7 mouse cellular contexts compared by ENCODE assay signal in the genomic region with DNA sequence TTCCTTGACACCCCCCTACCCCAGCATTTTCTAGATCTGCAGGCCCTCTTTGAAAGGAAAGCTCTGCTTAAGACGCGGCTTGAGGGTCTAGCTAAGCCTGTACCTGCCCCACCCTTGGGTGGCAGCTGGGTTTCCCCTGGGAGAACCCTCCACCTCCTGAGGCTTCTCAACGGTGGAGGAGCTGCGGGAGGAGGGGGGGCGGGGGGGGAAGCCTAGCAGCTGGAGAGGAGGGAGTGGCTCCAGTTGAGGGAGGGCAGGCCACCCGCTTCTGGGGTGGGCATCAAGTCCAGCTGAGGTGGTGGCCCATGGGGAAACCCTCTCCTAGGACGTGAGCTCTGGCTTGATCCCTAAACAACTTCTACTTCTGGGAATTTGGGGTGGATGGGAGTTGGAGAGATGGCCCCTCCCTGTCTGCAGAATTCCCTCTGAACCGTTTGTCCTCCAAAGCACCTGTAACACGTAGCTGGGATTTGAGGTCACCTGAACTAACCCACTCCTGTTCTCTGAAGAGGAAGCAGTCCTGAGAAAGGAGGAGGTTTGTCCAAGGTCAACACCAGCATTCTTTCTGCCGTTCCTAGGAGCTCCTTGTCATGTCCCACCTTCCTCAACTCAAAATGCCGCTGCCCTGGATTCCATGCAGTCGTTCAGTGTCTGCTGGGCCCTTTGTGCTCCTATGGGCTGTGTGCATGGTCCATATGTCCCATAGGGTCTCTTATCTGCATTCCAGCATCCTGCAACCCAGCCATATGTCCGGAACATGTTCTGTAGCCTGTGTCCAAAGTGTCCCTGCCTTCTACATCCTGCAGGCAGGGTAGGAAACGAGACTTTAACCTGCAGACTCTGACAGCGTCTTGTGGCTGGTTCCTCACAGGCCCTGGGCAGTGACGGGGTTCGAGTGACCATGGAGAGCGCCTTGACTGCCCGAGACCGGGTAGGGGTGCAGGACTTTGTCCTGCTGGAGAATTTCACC. TPM values are rescaled to one million over a fixed set of nuclear protein-coding genes. Genes with fewer than 3 reads are reported as not detected.
DNase-seq lines count a peak whose midpoint lies in the region; ATAC-seq and TF ChIP-seq lines count a peak whose summit lies in the region.

No protein-coding gene starts in this region.

- H3K27ac ChIP-seq in CH12.LX (ENCODE audit: insufficient read depth, low read depth): peak overlapping the region; percentile 98; the same call in 1 of the 2 replicates
- peak overlapping the region; percentile 98 for H3K27ac ChIP-seq in heart, postnatal 0 days (ENCODE audit: low read depth)
- H3K27ac ChIP-seq in liver, embryonic 15.5 days (replicated peaks): peak overlapping the region; percentile 89; the same call in 1 of the 2 replicates

- H3K9me3 ChIP-seq in CH12.LX (replicated peaks; ENCODE audit: low read length) (no peaks in the 10 kb centered on the region), G1E (replicated peaks) (no peaks in the 10 kb centered on the region)
- no peaks in the 10 kb centered on the region for H3K9me3 ChIP-seq in heart, postnatal 0 days (replicated peaks; ENCODE audit: control insufficient read depth, low read length)
- no peaks in the 10 kb centered on the region for H3K9me3 ChIP-seq in liver, embryonic 15.5 days (replicated peaks)

- H3K27me3 ChIP-seq in CH12.LX (replicated peaks) (no peaks in the 10 kb centered on the region), G1E (ENCODE audit: insufficient read depth, low read length) (no peaks in the 10 kb centered on the region)
- H3K27me3 ChIP-seq in heart, postnatal 0 days (ENCODE audit: control insufficient read depth, insufficient read depth, low read length): no peaks in the 10 kb centered on the region
- no peaks in the 10 kb centered on the region for H3K27me3 ChIP-seq in liver, embryonic 15.5 days

- TF ChIP-seq CTCF in CH12.LX (conservative IDR thresholded peaks at IDR 0.05 in 1 of 2, IDR thresholded peaks at IDR 0.05 in 1 of 2; ENCODE audit: low read depth in 2 of 2, low read length in 2 of 2) (no peak), G1E (IDR thresholded peaks at IDR 0.05; ENCODE audit: low read depth, low read length) (no peak)
- TF ChIP-seq CTCF in heart, postnatal 0 days (IDR thresholded peaks at IDR 0.05; ENCODE audit: low read depth): no peak

- H3K4me1 ChIP-seq in CH12.LX (ENCODE audit: control insufficient read depth in 1 of 2, insufficient read depth in 2 of 2) (peaks cover 3 to 49% of the 10 kb centered on the region in 2 experiments; a peak in 3 of 4 replicates), G1E (ENCODE audit: insufficient read depth, low read depth, low read length) (peaks cover 63% of the 10 kb centered on the region)
- peaks cover 25% of the 10 kb centered on the region for H3K4me1 ChIP-seq in heart, postnatal 0 days (ENCODE audit: control insufficient read depth, insufficient read depth)
- peaks cover 72% of the 10 kb centered on the region for H3K4me1 ChIP-seq in liver, embryonic 15.5 days (replicated peaks)

- dilution Hi-C loops in CH12.LX (cut with MboI; ENCODE audit: extremely low pct_ligation_motif_present, extremely low pct_unique_long_range_greater_than_20kb, low sequenced_read_pairs): no loop called here

- peak overlapping the region; percentile 90 for H3K4me2 ChIP-seq in CH12.LX (ENCODE audit: insufficient read depth, low read depth, poor library complexity, severe bottlenecking)
- H3K4me2 ChIP-seq in heart, postnatal 0 days (ENCODE audit: low read depth, low read length): peak overlapping the region; percentile 81
- H3K4me2 ChIP-seq in liver, embryonic 15.5 days: peak overlapping the region; percentile 100

- peaks cover 27% of the 10 kb centered on the region for H3K79me2 ChIP-seq in CH12.LX (replicated peaks; ENCODE audit: control insufficient read depth, extremely low read depth, insufficient read depth, poor library complexity, severe bottlenecking)

- H3K9ac ChIP-seq in CH12.LX (ENCODE audit: insufficient read depth, low read depth): peak overlapping the region; percentile 86
- H3K9ac ChIP-seq in heart, postnatal 0 days (replicated peaks; ENCODE audit: low read depth, low read length): peak overlapping the region; percentile 92
- peak overlapping the region; percentile 81 for H3K9ac ChIP-seq in liver, embryonic 15.5 days

- H3K36me3 ChIP-seq in CH12.LX (replicated peaks in 1 of 2; ENCODE audit: control insufficient read depth in 1 of 2, insufficient read depth in 1 of 2, low read length in 1 of 2): peaks cover 44 to 51% of the 10 kb centered on the region in 2 experiments
- H3K36me3 ChIP-seq in G1E (replicated peaks): peaks cover 52% of the 10 kb centered on the region
- H3K36me3 ChIP-seq in heart, postnatal 0 days (replicated peaks; ENCODE audit: control insufficient read depth, insufficient read depth, low read length): peaks cover 48% of the 10 kb centered on the region
- peaks cover 46% of the 10 kb centered on the region for H3K36me3 ChIP-seq in liver, embryonic 15.5 days (replicated peaks)

- H3K4me3 ChIP-seq in CH12.LX (replicated peaks in 1 of 3; ENCODE audit: low read depth in 2 of 3, low read length in 2 of 3, poor library complexity in 1 of 3) (peak overlapping the region; percentile 62 to 73 (median 71)), G1E (ENCODE audit: low read depth, low read length) (peak overlapping the region; percentile 80)
- peak overlapping the region; percentile 85 for H3K4me3 ChIP-seq in heart, postnatal 0 days (ENCODE audit: low read depth, low read length)
- H3K4me3 ChIP-seq in liver, embryonic 15.5 days (replicated peaks): peak overlapping the region; percentile 83

- in situ Hi-C loops in CH12.LX (cut with MboI; ENCODE audit: low pct_ligation_motif_present, low pct_unique_long_range_greater_than_20kb, low sequenced_read_pairs): no loop called here

- TF ChIP-seq EP300 in CH12.LX (IDR thresholded peaks at IDR 0.05; ENCODE audit: low read length): no peak
- TF ChIP-seq EP300 in heart, postnatal 0 days (IDR thresholded peaks at IDR 0.05; ENCODE audit: low read depth): no peak

- DNase-seq in CH12.LX (ENCODE audit: extremely low read depth) (peak; percentile 41), G1E (ENCODE audit: low spot score) (peak; percentile 35)
- DNase-seq in heart, postnatal 0 days (ENCODE audit: low spot score): no peak
- DNase-seq in spleen, postnatal 10 days (ENCODE audit: low spot score in 2 of 2): peak; percentile 39 to 48
- no peak for DNase-seq in gastrocnemius, postnatal 25 days

- no peak for ATAC-seq in G1E (ENCODE audit: extremely low read depth, insufficient number of reproducible peaks, low FRiP score, poor library complexity, severe bottlenecking)
- ATAC-seq in heart, postnatal 0 days (ENCODE audit: insufficient read depth, low read depth): no peak
- ATAC-seq in liver, embryonic 15.5 days (ENCODE audit: insufficient read depth): no peak
- no peak for ATAC-seq in granulocyte monocyte progenitor cell, adult 5-6 weeks (replicated peaks; ENCODE audit: poor library complexity, severe bottlenecking)

- TF ChIP-seq RAD21 in CH12.LX (IDR thresholded peaks at IDR 0.05; ENCODE audit: low read depth, low read length): no peak

- 29% methylated on average over 19 of the region's 20 CpGs for WGBS in heart, postnatal 0 days
- 62% methylated on average over 20 of the region's 20 CpGs for WGBS in liver, embryonic 15.5 days (ENCODE audit: insufficient replicate concordance)

- TF ChIP-seq POLR2A in CH12.LX (IDR thresholded peaks at IDR 0.05; ENCODE audit: low read depth, low read length): no peak

TF ChIP-seq in CH12.LX, 34 proteins besides CTCF, POLR2A, EP300 and RAD21 (continues in another document):
- TF ChIP-seq SIN3A (IDR thresholded peaks at IDR 0.05; ENCODE audit: low read length): no peak; the same call in 1 of the 2 replicates

RNA-seq across cellular contexts. Expression of gene Myo1c, which starts 6.6 kb away (rescaled TPM):
- total RNA-seq in CH12.LX (2012; rRNA removed) (41.1 and 47.3 TPM in 2 replicates), CH12.LX (2014; rRNA removed) (21.9 and 24.8 TPM in 2 replicates), G1E (2014; fragmentation: Nextera tagmentation) (29.3 and 35.0 TPM in 2 replicates), G1E (2017) (23.2 and 24.0 TPM in 2 replicates)
- polyA plus RNA-seq in CH12.LX (2012; ENCODE audit: insufficient read length, low read depth) (46.6 and 52.0 TPM in 2 replicates), G1E (2012) (25.6 and 38.6 TPM in 2 replicates)
- 127 and 143 TPM in 2 replicates for total RNA-seq in heart, postnatal 0 days (2014; rRNA removed; ENCODE audit: low replicate concordance)
- 40.4 and 45.2 TPM in 2 replicates for polyA plus RNA-seq in heart, postnatal 0 days (2015; fragmentation: Nextera tagmentation; extraction: Ambion mirVana)
- polyA plus RNA-seq in liver, embryonic 15.5 days (2015; fragmentation: Nextera tagmentation; extraction: Ambion mirVana): 20.6 and 24.5 TPM in 2 replicates
- total RNA-seq in granulocyte monocyte progenitor cell, adult 5-6 weeks (2014; fragmentation: Nextera tagmentation): 21.2 and 22.1 TPM in 2 replicates
- total RNA-seq in granulocyte monocyte progenitor cell, adult 5-6 weeks (2017): 9.7 and 14.8 TPM in 2 replicates
- 10 to 100 TPM; 43.0 to 44.3 TPM for total RNA-seq in gastrocnemius, postnatal 25 days (2021)

RNA-seq across cellular contexts. Expression of gene Crk, which starts 22.2 kb away (rescaled TPM):
- total RNA-seq in CH12.LX (2012; rRNA removed) (37.8 and 42.2 TPM in 2 replicates), CH12.LX (2014; rRNA removed) (39.9 and 44.3 TPM in 2 replicates), G1E (2014; fragmentation: Nextera tagmentation) (44.1 and 45.6 TPM in 2 replicates), G1E (2017) (52.5 and 61.2 TPM in 2 replicates)
- polyA plus RNA-seq in CH12.LX (2012; ENCODE audit: insufficient read length, low read depth) (44.6 and 46.1 TPM in 2 replicates), G1E (2012) (98.0 and 129 TPM in 2 replicates)
- 57.0 and 74.0 TPM in 2 replicates for total RNA-seq in heart, postnatal 0 days (2014; rRNA removed; ENCODE audit: low replicate concordance)
- 70.8 and 88.4 TPM in 2 replicates for polyA plus RNA-seq in heart, postnatal 0 days (2015; fragmentation: Nextera tagmentation; extraction: Ambion mirVana)
- polyA plus RNA-seq in liver, embryonic 15.5 days (2015; fragmentation: Nextera tagmentation; extraction: Ambion mirVana): 32.3 and 33.9 TPM in 2 replicates
- 23.8 and 31.7 TPM in 2 replicates for total RNA-seq in granulocyte monocyte progenitor cell, adult 5-6 weeks (2014; fragmentation: Nextera tagmentation)
- 33.2 and 38.1 TPM in 2 replicates for total RNA-seq in granulocyte monocyte progenitor cell, adult 5-6 weeks (2017)
- total RNA-seq in gastrocnemius, postnatal 25 days (2021): 10 to 100 TPM; 39.7 to 44.7 TPM

RNA-seq across cellular contexts. Expression of gene Inpp5k, which starts 26.1 kb away (rescaled TPM):
- total RNA-seq in CH12.LX (2012; rRNA removed): 25.5 and 31.2 TPM in 2 replicates
- 40.7 and 41.9 TPM in 2 replicates for total RNA-seq in CH12.LX (2014; rRNA removed)
- polyA plus RNA-seq in CH12.LX (2012; ENCODE audit: insufficient read length, low read depth): 30.5 and 35.6 TPM in 2 replicates
- total RNA-seq in G1E (2014; fragmentation: Nextera tagmentation): 42.2 and 56.7 TPM in 2 replicates
- total RNA-seq in G1E (2017): 26.0 and 29.9 TPM in 2 replicates
- 29.8 and 40.2 TPM in 2 replicates for polyA plus RNA-seq in G1E (2012)
- 55.9 and 64.6 TPM in 2 replicates for total RNA-seq in heart, postnatal 0 days (2014; rRNA removed; ENCODE audit: low replicate concordance)
- polyA plus RNA-seq in heart, postnatal 0 days (2015; fragmentation: Nextera tagmentation; extraction: Ambion mirVana): 28.7 and 29.2 TPM in 2 replicates
- polyA plus RNA-seq in liver, embryonic 15.5 days (2015; fragmentation: Nextera tagmentation; extraction: Ambion mirVana): 16.0 and 18.3 TPM in 2 replicates
- 37.3 and 40.0 TPM in 2 replicates for total RNA-seq in granulocyte monocyte progenitor cell, adult 5-6 weeks (2014; fragmentation: Nextera tagmentation)
- 26.0 and 35.6 TPM in 2 replicates for total RNA-seq in granulocyte monocyte progenitor cell, adult 5-6 weeks (2017)
- total RNA-seq in gastrocnemius, postnatal 25 days (2021): 10 to 100 TPM; 19.0 to 19.8 TPM

Comparison
In these comparisons a context has a peak if more than half of its experiments do, and no peak if none do; other contexts are left out.
1. DNase-seq: peak in CH12.LX (single experiment), G1E (single experiment) and spleen, postnatal 10 days (2 of 2); none in heart, postnatal 0 days (single experiment) and gastrocnemius, postnatal 25 days (single experiment).
2. Peak in every context shown above with its lines, with median percentiles within 50 percentile points of each other: H3K27ac ChIP-seq, H3K4me2 ChIP-seq, H3K4me3 ChIP-seq and H3K9ac ChIP-seq.